Mouse (Mus musculus): ENCODE results near the gene Lrrc1. TPM values are rescaled to one million over a fixed set of nuclear protein-coding genes. Genes with fewer than 3 reads are reported as not detected.
A peak's percentile ranks its signal among the peaks of the same experiment; 100 is the strongest.

Lrrc1 gene
- total RNA-seq, 2 experiments from 2014 or later = 11.0 to 15.2 TPM

DNA sequence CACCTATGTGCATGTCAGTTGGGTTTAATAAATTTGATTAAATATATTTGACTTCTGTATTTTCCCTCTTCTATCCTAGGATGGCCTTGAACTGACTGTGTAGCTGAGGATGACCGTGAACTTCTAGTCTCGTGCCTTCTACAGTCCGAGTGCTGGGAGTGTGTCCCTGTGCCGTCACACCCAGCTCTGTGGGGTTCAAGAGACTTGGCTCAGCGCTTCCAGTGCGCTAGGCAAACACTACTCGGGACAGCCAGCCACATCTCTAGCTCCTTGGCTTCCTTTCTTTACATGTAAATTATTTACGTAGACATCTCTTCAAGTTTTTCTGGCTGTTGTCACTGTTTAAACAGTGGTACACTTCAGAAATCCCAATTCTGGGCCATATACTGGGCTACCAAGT lies 34.1 kb downstream of the Lrrc1 start:
- ATAC-seq (replicated peaks; ENCODE audit: low FRiP score, low TSS enrichment, poor library complexity, severe bottlenecking) = no peak

DNA sequence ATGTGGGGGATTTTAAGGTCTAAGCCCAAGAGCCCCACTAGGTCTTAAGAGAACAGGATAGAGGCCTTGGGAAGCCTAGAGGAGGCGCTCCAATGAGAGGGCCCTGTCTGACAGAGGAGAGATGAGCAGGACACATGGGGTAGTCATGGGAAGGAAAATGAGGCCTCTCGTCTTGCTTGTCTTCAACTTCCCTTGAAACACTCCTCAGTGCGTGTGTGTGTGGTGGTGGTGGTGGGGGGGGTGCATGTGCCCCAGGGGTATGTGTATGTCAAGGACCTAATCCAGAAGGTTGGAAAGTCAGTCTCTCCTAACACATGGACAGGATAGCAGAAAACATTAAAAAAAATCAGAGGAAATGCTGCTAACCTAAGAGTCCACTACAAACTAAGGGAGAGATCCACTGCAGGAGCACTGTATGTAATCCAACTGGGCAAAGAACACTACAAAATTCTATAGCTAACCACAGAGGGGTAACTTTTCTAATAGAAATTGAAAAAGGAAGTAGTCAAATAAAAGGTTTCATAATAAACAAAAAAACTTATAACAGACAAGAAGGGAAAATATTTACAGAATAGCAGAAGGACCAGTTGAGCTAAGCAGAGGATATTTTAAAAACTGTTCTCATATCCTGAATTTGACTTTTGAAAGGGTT lies 36.8 kb downstream of the Lrrc1 start:
- no peak for ATAC-seq (replicated peaks; ENCODE audit: low FRiP score, low TSS enrichment, poor library complexity, severe bottlenecking)

DNA sequence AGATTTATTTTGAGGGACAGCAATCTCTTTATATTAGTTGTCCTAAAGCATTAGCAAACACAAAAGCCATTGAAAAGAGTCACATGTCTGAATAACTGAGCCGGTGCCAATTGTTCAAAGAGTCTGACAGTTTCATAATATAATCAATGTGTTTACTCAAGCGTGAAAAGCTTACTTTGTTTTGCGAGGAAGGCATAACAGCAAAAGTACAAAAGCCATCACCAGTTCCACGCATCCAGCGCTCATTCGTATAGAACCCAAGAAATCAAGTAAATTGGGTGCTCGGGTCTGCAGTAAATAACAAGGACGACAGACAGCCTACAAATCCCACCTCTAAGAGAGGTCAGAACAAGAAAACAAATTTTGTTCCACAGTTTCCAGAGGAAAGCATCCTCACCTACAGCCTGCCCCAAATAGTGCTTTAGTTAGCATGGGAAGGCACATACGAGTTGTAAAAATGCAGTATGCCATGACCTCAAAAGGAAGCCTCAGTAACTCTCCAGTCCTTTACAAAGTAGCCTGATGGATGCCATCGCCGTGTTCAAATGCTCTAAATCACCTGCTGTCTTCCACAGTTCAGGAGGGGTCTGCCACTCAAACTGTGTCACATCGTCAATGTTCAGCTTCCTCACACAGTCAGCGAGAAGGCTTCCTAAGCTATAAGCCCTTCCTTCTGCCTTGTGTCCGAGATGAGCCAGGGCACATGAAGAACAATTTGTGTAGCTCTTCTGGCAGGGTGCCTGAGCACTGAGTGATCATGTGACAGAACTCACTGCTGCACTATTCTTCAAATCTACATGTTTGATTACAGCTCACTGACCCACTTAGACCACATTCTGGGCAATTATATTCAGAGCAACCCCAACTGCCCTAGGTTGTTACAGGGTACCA lies 41.9 kb downstream of the Lrrc1 start:
- ATAC-seq (replicated peaks; ENCODE audit: low FRiP score, low TSS enrichment, poor library complexity, severe bottlenecking) = 0 out of 2 replicates have a peak, but pooled peaks have one; percentile 37

DNA sequence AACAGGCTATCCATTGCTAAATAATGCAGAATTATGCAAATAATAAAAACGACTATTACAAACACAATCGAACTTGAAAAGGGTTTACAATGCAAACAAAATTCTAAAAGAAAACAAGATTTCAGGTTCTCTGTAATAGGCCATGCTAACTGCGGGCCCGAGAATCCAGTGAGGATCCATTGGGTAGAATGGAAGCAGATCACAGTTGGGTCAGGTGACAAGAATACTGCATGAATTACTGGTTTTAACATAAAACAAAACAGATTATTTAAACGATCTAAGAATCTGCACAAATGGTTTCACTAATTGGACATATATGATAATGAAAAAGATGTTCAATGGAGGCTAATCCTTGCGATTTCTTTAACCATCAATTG lies 42.5 kb downstream of the Lrrc1 start:
- ATAC-seq (replicated peaks; ENCODE audit: low FRiP score, low TSS enrichment, poor library complexity, severe bottlenecking) = no peak

DNA sequence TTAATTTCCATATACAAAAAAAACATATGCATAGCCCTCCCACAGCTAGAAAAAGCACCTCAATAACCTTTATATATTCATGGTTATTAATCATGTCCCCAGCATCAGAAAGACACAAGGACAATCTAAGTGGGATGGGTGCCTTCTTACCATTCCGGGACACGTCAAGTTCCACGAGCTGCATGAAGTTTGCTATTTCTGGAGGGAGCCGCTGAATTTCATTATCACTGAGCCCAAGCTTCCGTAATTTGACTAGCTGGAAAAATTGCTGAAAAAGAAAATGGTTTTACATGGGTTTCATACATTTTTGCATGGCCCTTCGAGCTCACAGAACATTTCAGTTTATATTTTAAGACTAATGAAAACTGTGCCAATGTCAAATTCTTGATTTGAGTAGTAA lies 45.6 kb downstream of the Lrrc1 start:
- no peak for ATAC-seq (replicated peaks; ENCODE audit: low FRiP score, low TSS enrichment, poor library complexity, severe bottlenecking)

DNA sequence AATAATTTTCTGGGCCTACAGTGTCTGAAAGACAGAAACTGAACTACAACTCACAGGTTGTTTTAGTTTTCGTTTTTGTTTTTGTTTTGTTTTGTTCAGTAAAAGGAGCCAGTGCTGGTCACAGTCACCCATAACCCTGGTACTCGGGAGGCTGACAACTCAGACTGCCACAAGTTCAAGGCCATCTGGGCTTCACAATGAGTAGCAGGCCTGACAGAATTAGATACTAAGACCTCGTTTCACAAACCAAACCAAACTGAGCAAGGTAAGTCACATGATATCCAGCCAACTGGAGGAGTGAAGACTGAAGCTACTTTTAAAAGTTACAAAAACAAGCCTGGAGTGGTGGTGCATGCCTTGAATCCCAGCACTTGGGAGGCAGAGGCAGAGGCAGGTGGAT lies 46.3 kb downstream of the Lrrc1 start:
- no peak for ATAC-seq (replicated peaks; ENCODE audit: low FRiP score, low TSS enrichment, poor library complexity, severe bottlenecking)

DNA sequence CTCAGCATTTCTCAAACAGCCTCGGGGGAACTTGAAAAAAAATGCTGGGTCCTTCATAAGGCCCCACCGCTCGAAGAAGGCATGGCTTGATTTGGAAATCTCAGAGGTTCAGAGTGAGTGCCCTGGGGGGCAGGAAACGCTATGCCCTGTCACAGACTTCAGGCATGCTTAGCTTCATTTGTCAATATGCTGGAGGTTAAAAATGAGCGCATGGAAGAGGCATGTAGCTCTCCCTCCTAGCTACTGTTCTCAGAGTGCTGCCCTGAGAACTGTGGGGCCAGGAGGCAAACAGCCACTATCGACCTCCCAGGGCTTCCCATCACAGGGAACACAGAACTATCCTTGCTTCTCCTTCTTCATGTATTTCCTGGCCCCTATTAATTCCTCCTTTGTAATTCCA lies 47.5 kb downstream of the Lrrc1 start:
- 0 out of 2 replicates have a peak, but pooled peaks have one; percentile 16 for ATAC-seq (replicated peaks; ENCODE audit: low FRiP score, low TSS enrichment, poor library complexity, severe bottlenecking)

DNA sequence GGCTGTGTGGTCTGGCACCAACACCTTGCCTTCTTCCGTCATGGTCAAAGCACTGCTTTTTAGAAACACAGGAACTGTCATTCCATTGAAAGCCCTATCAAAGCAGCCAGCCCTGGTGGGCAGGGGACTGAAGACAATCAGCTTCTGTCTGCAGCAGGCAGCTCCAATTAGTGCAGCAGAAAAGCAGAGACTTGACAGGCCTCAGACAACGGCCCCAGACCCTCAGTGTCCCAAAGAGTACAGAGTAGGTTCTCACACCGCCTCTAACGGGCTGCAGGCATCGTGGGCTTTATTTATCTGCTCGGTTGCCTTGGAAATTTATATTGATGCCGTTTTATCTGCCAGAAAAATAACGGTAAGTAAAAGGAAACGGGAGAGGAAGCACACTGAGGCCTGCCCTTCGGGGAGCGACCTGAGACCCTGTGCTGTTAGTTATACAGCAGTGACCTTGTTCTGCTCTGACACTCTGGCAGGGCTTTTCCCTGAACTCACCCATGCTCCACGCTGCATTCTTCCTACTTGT lies 48.1 kb downstream of the Lrrc1 start:
- ATAC-seq (replicated peaks; ENCODE audit: low FRiP score, low TSS enrichment, poor library complexity, severe bottlenecking) = peak; percentile 75

DNA sequence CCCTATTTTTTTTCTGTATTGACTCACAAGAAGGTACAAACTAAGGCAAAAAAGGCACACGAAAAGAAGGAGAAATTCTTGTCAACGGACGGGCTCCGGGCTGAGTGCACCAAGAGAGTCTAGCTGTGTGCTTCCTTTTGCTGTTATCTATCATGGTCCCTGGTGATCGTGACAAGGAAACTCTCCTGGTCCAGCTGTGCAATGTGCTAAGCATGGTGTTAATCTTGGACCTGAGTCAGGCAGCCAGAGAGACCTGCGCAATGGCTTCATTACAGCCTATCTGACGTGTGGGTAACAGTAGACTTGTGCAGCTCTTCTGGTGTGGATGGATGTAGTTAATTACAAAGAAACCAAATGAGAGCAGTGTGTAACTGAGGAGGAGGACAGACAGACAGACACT lies 50.4 kb downstream of the Lrrc1 start:
- peak; percentile 78 for ATAC-seq (replicated peaks; ENCODE audit: low FRiP score, low TSS enrichment, poor library complexity, severe bottlenecking)

DNA sequence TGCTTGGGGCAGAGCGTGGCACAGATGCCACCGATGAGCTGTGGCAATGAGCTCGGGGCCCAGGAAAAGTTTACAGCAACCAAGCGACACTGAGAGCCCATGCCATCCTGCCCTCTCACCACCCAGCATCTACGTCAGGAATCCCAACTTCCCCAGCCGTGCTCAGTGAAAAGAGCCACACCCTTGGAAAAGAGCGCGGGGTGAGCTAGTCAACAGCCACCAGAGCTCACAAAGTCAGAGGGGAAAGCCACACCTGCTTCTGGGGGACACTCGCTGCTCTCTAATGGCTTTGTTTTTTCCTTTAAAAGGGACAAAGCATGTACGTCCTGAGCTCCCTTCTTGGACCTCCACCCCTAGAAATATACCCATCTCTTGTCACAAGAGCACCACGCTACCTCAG lies 56.1 kb downstream of the Lrrc1 start:
- no peak for ATAC-seq (replicated peaks; ENCODE audit: low FRiP score, low TSS enrichment, poor library complexity, severe bottlenecking)

DNA sequence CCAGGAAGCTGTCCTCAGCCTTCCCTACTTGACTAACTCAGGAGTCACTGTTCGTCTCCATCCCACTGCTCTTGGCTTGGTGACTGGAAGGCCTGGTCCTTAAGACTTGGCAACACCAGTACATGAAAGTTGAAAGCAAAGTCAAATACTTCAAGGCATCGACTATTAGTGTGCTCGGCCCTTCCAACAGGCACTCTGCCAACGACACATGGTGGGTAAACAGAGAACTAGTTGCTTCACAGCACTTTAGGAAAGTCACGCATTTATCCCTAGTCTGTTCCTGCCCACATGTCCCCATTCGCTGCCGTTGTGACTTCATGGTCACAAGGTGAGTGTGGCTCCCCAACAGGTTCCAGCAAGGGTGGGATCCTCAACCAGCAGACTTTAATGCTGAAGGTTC lies 57.2 kb downstream of the Lrrc1 start:
- ATAC-seq (replicated peaks; ENCODE audit: low FRiP score, low TSS enrichment, poor library complexity, severe bottlenecking) = no peak

DNA sequence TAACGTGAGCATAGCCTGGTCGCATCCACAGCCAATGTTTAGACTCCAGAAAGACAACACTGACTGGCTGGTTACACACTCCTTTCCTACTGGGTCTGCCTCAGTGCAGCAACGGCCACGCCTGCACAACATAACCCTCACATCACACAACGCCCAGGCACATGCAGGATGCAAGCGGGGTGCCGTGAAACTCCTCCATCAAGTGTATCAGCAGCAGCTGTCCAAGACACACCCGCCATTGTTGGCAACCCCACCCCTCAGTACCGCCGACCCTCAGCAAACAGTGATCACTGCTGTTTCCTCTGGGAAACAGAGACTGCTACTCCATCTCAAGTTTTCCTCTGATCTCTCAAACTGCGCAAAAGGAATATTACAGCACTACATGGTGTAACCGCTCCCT lies 58.8 kb downstream of the Lrrc1 start:
- 0 out of 2 replicates have a peak, but pooled peaks have one; percentile 29 for ATAC-seq (replicated peaks; ENCODE audit: low FRiP score, low TSS enrichment, poor library complexity, severe bottlenecking)

DNA sequence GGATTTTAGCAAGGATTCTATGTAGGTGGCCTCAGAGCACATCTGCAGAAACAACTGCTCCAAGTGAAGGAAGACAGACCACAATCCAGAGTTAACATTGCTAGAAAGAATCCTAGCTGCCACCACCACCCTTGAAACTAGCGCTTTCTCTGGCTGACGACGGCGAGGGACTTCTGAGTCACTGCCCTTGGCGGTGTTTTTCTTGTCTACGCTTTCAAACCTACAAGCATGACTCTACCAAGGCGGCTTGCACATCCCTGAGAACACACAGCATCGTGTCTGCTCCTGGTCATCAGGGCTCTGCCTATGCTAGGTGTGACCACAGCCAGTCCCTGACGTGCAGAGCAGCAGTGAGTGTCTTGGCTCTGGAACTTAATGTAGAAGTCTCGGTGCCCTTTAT lies 59.9 kb downstream of the Lrrc1 start:
- no peak for ATAC-seq (replicated peaks; ENCODE audit: low FRiP score, low TSS enrichment, poor library complexity, severe bottlenecking)

DNA sequence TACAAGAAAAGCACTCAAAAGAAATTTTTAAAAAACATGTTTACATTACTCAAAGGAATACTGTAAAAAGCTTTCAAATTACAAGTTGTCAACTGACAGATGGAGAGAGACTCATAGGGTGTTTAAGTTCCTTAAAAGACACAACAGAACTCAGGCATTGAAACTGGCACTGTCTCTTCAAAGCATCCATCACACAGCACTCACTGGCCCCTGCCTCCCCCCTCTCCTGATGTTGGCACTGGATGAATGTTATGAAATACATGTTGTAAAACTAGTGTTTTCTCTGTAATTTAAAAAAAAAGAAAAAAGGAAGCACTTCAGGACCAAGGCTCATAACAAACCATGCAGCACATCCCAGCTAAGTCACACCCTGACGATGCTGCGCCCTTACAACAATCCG lies 61.1 kb downstream of the Lrrc1 start:
- no peak for ATAC-seq (replicated peaks; ENCODE audit: low FRiP score, low TSS enrichment, poor library complexity, severe bottlenecking)

DNA sequence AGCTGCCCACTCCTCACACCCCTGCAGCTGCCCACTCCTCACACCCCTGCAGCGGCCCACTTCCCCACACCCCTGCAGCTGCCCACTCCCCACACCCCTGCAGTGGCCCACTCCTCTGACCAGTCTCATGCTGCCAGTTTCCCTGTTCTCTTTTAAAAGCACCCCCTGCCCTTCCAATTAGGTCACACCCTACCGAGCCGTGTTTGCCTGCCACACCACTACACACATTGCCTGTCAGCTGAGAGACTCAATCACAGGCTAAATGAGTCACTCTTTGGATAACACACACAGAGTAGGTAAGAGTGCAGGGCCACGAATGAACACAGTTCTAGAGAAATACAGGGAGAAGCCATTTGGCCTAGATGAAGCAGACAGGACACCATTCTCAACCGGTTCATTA lies 62.4 kb downstream of the Lrrc1 start:
- no peak for ATAC-seq (replicated peaks; ENCODE audit: low FRiP score, low TSS enrichment, poor library complexity, severe bottlenecking)

DNA sequence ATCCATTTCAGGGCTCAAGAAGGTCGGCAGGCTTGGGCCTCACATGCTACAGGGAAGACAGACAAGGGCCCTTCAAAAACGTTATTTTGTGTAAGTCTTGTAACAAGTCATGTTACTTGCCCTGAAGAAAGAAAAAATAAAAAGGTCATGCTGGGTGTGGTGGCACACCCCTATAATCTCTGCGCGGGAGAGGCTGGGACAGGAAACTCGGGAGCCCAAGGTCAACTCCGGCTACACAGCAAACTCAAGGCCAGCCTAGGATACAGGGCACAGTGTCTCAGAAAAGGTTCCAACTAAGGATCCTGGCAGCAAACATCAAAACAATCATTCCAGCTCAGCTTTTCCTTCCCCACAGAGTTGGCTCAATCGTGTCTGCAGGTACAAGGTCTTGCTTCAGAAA lies 63.3 kb downstream of the Lrrc1 start:
- 0 out of 2 replicates have a peak, but pooled peaks have one; percentile 35 for ATAC-seq (replicated peaks; ENCODE audit: low FRiP score, low TSS enrichment, poor library complexity, severe bottlenecking)

DNA sequence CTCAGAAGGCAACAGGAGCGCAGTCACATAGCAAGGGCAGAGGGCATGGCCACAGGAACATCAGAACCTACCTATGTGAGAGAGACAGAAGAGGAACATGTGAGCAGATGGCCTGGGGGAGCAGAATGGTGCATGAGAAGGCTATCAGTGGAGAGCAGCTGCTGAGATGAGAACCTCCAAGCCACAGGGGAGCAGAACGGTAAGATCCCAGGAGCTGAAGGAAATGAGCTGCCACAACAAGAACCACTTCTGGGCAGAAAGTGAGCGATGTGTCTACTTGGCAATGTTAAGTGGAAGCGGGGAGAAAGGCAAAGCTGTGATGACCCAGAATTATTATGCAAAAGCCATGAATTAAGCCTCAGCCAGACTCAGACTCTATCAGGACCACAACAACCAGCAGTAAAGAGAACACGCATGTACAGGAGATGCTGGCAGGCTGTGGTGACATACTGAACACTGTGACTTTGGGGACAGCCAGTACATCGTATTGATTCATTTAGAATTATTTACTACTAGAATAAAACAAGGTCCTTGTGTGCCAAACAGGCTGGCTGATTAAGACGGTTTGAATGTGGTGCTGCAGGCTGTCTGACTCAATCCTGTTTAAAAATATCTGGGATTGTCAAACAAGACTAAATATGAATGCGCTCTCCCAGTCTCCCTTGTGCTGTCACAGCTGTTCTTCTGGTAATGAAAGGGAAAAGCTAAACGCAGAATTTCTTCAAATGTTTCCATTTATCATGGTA lies 63.9 kb downstream of the Lrrc1 start:
- ATAC-seq (replicated peaks; ENCODE audit: low FRiP score, low TSS enrichment, poor library complexity, severe bottlenecking) = peak; percentile 87

DNA sequence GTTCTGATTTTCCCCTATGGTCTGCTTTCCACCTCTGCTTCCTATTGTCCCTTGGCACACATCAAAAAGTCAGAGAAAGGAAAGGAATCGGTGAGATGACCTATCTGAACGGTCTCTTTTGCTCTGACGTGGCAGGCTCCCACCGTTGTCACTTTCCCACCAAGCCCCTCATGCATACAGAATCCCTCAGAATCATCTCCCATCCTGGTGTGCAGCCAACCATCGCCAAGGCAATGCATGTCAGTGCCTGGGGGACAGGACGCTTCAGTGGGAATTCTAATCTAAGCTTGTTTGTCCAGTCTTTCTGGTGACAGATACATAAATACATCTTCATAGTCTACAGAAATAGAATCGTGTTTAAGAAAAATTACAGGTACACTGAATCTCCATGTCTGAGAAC lies 64.7 kb downstream of the Lrrc1 start:
- ATAC-seq (replicated peaks; ENCODE audit: low FRiP score, low TSS enrichment, poor library complexity, severe bottlenecking) = no peak

DNA sequence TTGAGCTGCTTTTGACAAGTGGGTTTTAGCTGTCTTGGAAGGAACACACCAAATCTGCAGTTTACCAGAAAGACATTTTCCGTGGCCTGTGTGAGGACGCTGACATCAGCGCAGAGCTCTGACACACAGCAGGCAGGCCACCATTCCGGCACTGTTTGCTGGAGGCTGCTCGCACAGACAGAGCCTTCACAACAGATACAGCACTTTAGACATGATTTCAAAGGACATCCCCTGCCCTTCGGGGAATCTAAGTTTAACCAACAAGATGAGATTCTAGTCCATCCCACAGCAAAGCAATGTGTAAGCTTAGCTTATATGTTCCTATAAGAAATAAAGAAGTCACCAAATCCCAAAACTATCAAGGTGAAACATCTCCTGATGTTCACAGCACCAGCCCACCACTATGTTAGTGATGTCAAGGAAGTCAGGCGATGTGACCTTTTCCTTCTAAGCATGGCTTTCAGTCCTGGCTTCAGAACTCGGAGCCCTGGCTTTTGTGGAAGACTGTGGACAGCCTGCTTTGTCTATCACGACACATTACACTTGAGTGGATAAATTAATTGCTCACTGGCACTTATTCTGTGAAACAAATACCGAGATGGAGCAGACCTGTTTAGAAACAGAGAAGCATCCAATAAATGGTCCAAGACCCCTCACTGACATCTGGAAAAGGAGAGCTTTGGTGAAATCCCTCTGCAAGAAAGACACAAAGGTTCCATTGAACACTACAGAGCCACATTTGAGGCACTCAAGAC lies 66.3 kb downstream of the Lrrc1 start:
- ATAC-seq (replicated peaks; ENCODE audit: low FRiP score, low TSS enrichment, poor library complexity, severe bottlenecking) = no peak
